Mouse (Mus musculus) layer of hippocampus, postnatal 25 days (tissue): ENCODE results near the gene Ptprg. TPM values are rescaled to one million over a fixed set of nuclear protein-coding genes. Genes with fewer than 3 reads are reported as not detected.

Experiments
- DNase-seq, 2 experiments: peaks; one replicate each; pipeline ENCODE4 v3.0.0; 2022; ENCODE audit warnings: mixed read lengths in 2 of 2, low spot score in 1 of 2; ENCODE audit errors: extremely low spot score in 1 of 2
- total RNA-seq, 2 experiments: library from RNA; stranded (reverse); gene quantifications; 2 replicates each; pipeline ENCODE4 v1.2.3; 2021

Ptprg gene
- 100 to 1,000 TPM; 109 to 133 TPM for total RNA-seq

DNA sequence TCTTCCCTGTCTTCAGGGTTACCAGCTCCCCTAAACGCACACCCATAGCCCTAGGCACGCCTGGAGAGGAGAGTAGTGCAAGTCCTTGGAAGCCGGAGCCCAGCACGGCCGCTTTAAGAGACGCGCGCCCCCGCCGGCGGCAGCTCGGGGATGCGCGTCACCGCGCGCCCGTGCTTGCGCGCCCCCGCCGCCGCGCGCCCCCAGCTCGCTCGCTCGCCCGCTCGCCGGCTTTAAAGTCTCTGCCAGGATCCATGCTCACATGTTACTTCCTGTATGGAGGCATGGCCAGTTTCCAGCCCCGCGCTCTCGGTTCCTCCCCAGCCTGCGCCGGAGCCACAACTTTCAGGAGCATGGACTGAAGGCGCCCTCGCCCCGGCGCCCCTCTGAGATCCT is at the start of gene Ptprg:
TSS of gene Ptprg (plus strand) at position 260 of the 393 bp plus-strand sequence.
- peak; percentile 79 to 80 for DNase-seq

DNA sequence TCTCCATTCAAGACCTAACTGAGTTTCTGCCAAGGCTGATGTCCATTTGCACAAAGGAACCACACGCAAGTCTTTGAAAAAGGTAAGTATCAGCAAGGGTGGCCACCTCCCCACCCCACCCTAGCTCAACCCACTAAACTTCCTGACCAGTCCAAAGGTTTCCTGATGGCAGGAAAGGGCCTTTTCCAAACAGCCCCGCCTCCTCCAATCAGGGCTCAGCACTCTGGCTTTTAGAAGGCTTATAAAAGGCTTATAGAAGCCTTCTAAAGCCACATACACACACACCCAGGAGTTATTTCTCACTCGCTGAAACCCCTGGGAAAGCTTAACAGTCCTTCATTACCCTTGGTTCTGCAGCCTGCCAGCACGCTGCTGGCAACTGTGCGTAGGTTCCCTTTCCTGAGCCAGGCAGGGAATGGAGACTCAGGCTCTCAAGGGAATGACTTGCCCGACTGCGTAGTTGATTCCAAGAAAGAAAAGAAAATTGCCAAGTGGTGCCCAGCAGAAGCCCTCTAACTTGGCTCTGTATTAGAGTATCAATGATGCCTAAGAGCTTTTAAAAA is 49.4 kb upstream of the Ptprg start:
- no peak for DNase-seq

DNA sequence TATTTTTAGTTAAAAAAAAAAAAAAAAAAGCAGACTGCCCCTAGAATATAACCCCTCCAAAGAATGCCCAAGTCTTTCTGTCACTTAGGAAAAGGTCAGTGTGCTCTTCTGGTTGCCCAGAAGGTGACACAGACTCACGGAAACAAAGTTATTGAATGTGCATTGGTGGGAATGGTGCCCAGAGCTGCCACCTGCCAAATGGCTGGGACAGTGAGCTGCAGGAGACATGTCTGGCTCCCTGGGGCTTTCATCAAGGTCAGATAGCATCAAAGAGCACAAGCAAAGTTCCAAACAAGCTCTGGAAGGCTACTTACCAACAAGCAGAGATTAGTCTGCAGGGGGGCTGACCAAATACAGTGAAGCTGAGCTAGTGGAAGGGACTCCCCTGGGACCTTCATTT is 43.2 kb upstream of the Ptprg start:
- no peak for DNase-seq

DNA sequence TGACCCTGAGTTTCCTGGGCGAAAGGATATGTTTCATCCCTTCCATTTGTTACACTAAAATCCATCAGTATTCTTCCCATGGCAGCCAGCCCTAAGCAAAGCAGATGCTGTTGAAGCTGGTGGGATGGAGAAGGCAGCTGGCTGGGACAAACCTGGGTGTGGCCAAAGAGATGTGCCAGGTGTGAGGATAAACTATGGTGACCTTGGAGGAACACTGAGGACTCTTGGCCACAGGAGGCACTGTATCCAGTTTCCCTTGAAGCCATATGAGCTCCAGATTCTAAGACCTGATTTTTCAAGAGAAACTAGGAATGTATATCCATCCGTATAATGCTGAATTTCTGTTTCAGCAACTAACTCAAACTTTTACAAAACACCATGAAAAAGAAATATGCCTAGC is 34.2 kb upstream of the Ptprg start:
- DNase-seq, result no peak

DNA sequence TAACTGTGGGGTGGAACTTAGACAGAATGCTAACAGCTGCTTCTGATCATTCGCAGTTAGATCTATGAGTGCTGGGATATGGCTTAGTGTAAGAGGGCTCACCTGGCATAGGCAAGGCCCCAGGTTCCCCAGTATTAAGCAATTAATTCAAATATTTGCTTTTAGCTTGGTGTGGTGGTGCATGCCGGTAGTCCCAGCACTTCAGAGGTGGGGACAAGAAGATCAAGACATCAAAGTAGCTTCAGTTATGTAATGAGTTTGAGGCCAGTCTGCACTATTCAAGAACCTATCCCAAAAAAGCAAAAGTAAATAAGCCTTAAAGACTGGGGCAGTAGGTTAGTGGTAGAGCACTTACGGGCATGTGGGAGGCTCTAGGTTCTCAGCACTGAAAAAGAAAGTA is 30.3 kb upstream of the Ptprg start:
- no peak for DNase-seq

DNA sequence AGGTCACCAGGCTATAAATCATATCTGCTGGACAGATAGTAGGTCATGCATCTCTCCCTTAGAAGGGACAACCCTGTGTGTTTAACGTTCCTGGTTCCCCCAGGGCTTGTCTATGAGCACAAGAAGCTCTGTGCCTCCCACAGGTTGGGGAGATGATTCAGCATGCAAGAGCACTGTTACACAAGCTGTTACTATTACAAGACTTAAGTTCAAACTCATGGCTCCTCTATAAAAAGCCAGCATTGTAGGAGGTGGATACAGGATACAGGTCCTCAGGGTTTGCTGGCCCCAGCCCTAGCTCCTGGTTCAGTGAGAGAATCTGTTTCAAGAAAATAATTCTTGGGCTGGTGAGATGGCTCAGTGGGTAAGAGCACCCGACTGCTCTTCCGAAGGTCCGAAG is 23.7 kb upstream of the Ptprg start:
- DNase-seq, result no peak

DNA sequence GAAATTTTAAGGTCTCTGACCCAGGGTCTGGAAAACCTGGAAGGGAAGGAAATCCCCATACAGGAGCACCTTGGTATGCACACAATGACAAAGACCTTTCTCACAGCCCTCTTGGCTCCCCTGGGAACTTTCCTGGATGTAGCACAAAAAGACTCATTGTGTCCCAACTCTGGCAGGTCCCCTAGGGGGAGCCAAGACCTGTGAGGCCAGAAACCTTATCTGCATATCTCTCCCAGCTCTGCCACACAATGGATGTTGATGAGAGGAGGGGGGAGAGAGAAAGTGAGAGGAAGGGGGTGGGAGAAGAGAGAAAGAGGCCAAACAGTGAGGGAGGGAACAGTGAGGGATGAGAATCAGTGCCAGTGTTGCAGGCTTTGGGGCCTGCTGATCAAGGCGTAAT is 18.9 kb upstream of the Ptprg start:
- DNase-seq, result no peak

DNA sequence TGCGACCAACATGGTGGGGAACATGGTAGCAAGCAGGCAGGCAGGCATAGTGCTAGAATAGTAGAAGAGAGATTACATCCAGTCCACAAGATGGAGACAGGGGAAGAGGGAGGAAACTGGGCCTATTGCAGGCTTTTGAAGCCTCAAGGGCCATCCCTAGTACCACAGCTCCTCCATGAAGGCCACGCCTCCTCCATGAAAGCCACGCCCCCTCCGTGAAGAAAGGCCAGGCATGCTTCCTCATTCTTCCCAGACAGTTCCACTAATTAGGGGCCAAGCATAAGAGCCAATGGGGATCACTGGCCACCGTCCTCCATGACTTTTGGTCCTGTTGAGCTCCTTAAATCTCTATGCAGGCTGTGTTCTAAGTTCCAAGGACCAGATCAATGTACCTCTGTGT is 17.2 kb upstream of the Ptprg start:
- no peak for DNase-seq

DNA sequence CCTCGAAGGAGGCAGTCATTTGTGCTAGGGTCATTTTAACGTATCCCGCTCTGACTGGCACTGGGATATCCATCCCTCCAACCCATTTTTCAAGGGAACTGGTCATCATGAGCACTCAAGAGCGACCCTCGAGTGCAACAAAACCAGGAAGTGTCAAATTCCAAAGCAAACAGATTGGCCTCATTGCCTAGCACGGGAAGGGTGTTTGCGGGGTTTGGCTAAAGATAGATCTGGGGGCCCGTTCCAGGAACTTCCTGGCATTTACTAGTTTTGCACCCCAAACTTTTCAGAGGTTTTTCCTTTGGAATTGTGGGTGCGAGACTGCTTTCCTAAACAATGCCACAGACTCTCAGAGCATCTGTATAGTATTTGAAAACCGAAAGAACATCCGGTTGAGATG is 1.4 kb upstream of the Ptprg start:
- no peak for DNase-seq

DNA sequence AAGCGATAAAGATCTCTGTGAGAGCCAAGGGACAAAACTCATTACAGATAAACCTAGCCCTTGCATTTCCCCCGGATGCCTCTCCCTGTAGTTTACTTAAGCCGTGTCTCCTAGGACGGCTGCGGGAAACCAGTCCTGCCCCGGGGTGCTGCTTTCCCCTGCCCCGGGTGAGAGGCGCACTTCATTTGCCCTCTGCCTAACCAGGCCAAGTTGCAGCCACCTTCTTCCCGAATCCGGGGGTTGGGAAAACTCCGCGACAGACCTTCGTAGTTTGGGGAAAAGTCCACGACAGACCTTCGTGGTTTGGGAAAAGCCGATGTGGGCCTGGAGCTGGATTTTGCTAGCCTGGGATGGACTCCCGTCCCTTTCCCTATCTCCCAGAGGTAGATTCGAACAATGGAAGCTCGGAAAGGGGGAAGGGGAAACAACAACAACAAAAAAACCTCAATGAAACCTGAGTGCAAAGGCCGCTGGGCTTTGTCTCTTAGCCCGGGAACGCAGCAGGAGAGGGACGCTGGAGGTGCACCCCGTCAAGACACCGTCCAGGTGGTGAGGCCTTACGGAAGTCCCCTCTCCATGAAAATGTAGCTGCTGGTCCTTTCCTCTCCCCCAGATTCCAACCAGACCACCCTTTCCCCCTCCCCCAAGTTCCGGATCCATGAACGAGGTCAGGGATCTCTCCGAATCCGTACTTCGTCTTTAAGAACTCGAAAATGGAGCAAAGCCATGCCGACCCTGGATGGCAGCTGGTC is 635 bp upstream of the Ptprg start:
- DNase-seq, result peak; percentile 8 to 36

DNA sequence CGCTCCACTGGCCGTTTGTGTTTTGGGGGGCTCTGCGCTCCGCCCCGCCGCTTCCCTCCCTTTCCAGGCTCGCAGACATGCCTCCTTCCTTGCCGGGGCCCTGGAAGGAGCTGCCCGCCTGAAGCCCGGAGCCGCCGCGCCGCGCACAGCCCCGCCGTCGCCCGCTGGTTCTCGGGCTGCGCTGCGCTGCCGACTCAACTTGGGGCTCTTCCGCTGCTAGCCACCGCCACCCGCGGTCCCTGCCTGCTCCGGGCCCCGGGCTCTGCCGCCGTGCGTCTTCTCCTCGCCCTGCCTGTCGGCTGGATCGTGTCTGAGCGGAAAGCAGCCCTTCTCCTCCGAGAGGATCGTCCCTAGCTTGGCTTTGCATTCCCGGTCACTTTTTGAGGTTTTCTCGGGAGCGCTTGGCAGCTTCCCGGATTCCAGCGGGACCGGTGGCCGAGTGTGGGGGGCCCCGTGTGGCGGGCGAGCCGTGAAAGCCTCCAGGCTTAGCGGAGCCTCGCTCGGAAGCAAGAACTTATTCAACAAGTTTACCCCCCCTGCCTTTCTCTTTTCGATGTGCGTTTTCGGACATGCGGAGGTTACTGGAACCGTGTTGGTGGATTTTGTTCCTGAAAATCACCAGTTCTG is 460 bp downstream of the Ptprg start:
- DNase-seq, result peak; percentile 36 to 43

DNA sequence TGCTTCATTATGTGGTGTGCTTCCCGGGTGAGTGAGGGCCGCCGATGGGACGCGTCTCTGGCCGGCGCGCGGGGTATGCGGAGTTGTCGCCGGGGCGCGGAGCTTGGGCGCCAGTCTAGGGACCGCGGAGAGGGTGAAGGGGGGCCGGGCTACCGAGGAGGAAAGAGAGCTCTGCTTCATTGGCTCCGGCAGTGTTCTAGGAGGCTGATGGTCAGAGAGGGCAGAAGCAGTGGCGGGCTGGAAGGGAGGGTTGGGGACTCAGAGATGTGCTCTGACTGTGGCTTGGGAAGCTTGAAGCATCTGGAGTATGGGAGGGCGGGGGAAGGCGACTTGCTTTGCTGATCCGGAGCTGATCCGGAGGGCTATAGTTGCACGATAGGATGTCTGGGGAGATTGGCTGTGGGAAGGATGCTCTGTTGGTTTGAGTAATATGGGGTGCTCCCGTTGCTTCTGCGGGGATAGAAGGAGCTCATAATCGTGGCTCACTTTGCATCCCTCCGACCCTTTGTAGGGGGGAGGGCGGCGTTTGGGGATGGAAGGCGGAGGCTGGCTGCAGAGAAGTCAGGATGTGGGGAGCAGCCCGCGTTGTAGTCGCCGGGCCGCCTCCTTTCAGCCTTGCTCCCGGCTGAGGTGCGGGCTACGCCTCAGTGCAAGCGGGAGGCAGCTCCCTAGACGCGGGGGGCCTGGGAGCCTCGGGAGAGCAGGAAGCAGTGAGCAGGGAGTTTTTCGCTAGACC is 1.1 kb downstream of the Ptprg start:
- DNase-seq, result peak; percentile 38 to 58

DNA sequence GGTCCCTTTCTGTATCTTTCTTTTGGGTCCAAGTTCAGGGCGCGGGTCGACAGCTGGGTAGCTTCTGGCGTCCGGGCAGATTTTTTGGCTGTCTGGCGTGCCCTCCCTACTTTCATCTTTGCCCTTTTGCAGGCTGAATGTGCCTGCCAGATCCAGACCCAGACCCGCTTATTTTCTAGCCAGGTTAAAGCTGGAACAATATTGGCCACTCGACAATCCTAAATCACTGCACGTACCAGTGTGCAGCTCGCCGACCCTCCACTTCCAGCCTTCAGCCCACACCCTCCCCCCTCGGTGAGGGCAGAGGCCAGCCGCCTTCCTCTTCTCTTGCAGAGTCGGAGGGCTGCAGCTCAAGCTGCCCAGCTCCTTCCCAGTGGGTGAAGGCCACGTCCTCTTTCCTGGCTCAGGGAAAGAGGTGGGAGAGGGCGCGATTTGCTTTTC is 1.7 kb downstream of the Ptprg start:
- DNase-seq, result peak in 1 of 2 experiments; percentile 34

DNA sequence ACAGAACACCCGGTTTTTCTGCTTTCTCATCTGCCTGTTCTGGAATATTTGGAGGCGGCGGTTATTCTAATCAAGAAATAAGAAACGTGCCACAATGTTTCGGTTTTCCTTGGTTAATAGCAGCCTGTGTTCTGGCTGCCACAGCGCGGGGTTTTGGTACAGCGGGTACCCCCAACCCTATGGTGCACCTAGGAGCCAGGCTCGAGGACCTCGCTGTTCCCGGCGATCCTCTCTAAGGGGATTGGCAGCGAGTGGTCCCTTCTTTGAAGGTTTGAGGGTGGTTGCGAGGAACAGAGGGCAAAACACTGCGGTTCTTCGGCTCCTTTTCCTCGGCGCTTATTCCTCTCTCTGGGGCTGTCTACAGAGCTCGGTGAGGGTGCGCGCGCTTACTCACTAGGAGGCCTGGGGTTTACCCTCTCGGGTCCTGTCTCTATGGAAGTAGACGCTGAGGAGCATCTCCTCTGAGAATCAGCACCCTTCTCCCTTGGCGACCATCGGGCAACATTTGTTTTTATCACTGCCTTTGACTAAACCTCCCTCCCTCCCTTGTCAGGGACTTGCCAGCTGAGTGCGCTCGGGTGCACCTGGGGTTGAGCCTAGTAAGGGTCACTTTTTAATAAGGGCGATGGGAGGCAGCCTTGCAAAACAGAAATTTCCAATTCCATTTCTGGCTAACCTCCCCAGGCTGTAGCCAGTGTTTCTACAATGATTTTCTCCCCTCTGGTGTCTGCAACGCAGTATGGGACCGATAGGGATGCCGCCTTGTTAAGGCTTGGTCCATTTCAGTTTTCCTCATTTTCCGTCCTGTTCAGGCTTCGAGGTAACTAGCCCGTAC is 2.4 kb downstream of the Ptprg start:
- DNase-seq, result peak; percentile 33 to 44

DNA sequence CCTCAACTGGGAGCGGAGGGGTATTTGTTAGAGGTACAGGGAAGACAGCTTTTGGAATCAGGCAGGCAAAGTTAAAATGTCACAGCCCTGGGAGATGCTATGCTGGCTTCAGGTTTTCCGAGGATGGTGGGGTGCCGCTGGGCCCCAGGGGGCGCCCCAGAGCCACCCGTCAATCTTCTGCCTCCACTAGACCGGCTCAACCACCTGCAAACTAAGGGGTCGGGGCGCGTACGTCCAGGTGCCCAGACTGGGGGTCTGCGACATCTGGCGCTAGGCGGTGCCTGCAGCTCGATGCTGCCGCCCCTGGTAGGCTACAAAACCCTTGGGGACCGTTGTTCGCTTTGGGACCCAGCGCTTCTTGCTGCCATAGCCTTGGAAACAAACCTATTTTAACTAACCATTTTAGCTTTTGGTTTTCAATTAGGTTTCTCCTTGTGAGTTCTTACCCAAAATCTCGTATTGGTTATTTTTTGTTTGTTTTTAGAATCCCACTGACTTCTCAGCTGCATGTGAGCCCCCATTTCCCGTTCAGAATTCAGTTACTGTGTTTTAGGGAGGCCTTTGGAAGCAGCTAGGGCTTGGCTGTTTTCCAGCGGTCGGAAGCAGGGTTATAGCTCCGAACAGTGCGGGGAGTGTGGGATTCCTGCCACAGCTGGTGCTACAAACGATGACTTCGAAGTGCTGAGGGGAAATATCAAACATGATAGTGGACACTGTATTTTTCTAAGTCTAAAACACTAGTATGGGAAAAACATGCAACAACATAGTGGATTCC is 3.2 kb downstream of the Ptprg start:
- DNase-seq, result peak; percentile 75 to 82

DNA sequence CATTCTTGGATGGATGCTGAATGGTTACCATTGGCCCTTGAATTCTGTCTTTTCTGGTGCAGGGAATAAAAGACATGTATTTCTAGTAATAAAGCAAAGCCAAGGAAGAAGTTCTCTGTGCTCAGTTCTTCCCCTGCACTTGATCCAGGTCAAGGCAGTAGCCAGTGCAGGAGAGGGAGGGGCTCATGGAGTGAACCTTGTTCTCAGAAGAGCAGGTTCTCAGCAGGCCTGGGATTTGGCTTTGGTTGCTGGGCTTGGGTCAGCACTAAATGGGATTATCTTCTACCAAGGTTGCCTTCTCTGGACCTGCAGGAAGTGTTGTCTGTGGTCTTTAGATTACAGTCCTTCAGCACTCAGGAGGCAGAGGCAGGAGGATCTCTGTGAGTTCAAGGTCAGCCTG is 5.2 kb downstream of the Ptprg start:
- DNase-seq, result no peak

DNA sequence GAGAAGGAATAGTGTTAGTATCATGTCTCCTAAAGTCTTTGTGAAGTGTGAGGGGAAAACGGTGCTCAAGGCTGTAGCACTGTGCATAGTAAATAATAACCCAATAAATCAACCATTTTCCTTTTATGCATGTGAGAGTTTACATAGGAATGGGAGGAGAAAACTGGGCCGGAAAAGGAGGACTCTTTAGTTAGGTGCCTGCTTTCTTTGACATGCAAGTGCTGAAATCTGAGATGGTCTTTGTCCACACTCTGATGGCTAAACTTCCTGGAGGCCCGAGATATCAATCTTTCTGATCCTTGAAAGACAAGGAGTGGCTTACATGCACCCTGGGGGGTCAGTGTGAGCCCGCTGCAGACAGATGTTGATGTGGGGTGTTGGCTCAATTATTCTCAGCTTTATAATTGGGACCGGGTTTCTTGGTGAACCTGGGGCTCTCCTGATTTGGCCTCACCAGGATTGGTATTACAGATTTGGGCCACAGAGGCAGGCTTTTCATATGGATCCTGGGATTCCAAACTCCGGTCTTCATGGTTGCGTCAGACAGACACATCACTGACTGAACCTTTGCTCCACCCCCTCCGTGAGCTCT is 7.4 kb downstream of the Ptprg start:
- no peak for DNase-seq

DNA sequence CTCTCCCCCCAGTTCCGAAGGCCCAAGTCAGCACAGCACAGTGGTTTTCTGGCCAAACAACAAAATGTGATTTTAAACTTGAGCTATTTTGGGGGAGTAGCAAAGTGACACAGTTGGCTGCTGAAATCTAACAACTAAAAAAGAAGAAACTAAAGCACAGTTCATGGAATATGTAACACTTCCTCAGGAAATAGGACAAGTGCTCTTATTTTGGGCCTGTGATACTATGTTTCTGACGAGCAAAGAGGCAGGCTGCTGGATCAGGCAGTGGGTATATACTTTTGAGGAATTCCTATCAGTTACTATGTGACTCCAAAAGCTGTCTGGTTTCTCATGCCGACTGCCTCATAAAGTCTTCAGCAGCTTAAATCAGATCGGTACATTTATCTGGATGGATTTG is 8.1 kb downstream of the Ptprg start:
- DNase-seq, result no peak

DNA sequence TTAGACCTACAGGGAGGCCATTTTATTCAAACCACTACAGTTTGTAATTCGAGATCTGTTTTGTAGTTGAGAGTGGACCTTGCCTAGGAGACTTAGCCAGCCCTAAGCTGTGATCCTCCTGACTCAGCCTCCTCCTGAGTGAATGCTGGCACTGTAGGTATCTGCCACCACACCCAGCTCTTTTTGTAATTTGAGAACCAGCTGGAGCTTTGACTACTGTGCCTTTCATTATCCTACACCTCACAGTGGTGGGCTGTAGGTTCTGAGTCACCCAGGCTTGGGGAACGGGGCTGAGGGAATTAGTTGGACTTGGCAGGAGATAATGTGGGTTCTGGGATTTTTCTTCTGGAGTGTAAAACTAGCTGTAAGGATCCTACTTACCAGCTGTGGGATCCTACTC is 9.5 kb downstream of the Ptprg start:
- DNase-seq, result no peak
